Mouse (Mus musculus) liver, adult 2 months (tissue): ENCODE data around the gene Mybpc1.

Source experiments
- CTCF ChIP-seq: fragments of 200-500 bp; IDR thresholded peaks from 2 replicates; pipeline ENCODE4 v1.5.1; 2011; ENCODE audit warnings: low read depth, low read length, control low read depth
- POLR2A ChIP-seq: fragments of 200-500 bp; IDR thresholded peaks from 2 replicates; pipeline ENCODE4 v1.6.1; 2011; ENCODE audit warnings: low read length, control low read depth; ENCODE audit not compliant: insufficient read depth; ENCODE audit errors: extremely low read depth

- TF ChIP-seq CTCF, result no peak
- no peak for TF ChIP-seq POLR2A
These were observed 81.7 kb downstream of the Mybpc1 start for GRCm38 (mm10) chr10:88523212-88523611.
